Mouse (Mus musculus) embryonic facial prominence, embryonic 10.5 days (tissue): ENCODE data around the gene Xpr1. TPM values are rescaled to one million over a fixed set of nuclear protein-coding genes. Genes with fewer than 3 reads are reported as not detected.

Experiments used
- DNase-seq: peaks from one replicate; pipeline ENCODE4 v3.0.0-alpha.2; 2017; ENCODE audit warnings: low spot score
- H3K27ac ChIP-seq: fragments of 300-500 bp; sonication (generic); replicated peaks from 2 replicates; pipeline ENCODE4 v1.5.1; 2016; ENCODE audit warnings: mild to moderate bottlenecking
- H3K27me3 ChIP-seq: fragments of 300-500 bp; sonication (generic); replicated peaks from 2 replicates; pipeline ENCODE4 v1.6.1; 2016; ENCODE audit warnings: low read depth, mild to moderate bottlenecking; ENCODE audit not compliant: poor library complexity, severe bottlenecking
- H3K36me3 ChIP-seq: fragments of 300-500 bp; sonication (generic); replicated peaks from 2 replicates; pipeline ENCODE4 v1.6.1; 2016; ENCODE audit warnings: mild to moderate bottlenecking, moderate library complexity
- H3K4me1 ChIP-seq: fragments of 300-500 bp; sonication (generic); 2 replicates; pipeline ENCODE4 v1.6.1; 2016
- H3K4me3 ChIP-seq: fragments of 300-500 bp; sonication (generic); 2 replicates; pipeline ENCODE4 v1.5.1; 2016; ENCODE audit warnings: mild to moderate bottlenecking, moderate library complexity
- H3K9me3 ChIP-seq: fragments of 300-500 bp; sonication (generic); 2 replicates; pipeline ENCODE4 v1.6.1; 2016; ENCODE audit warnings: mild to moderate bottlenecking
- WGBS: fragments of 180-500 bp; shearing (Covaris S2); methylation state at CpG from one replicate; pipeline ENCODE4 v1.1.7; 2016; 5-methylcytosine and 5-hydroxymethylcytosine counted together
- polyA plus RNA-seq: library from polyadenylated mRNA; unstranded; fragments of >200 nt; fragmentation: Nextera tagmentation; extraction: Ambion mirVana; gene quantifications from 2 replicates; pipeline ENCODE4 v1.2.1, GENCODE M21; 2016

Gene Xpr1
- polyA plus RNA-seq, 1 experiment from 2014 or later = 8.2 TPM

DNA sequence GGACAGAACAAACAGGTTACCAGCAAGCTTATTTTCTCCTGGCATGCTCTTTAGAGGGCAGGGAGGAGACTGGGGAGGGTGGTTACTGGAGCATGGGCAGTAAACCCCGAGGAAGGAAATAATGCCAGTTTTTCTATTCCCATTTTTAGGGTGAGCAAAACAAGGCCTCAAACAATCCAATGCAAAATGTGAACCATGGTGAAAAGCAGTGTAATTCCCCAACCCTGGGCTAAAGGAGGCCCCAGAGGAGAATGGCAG is 174.8 kb downstream of the Xpr1 start:
- Histone ChIP-seq H3K36me3 (peaks cover 30% of the 10 kb centered on the region), H3K27ac (no peak overlapping the region), H3K27me3 (peaks cover 47% of the 10 kb centered on the region), H3K4me1 (peaks cover 56% of the 10 kb centered on the region), H3K4me3 (no peak overlapping the region), H3K9me3 (no peaks in the 10 kb centered on the region)
- WGBS = 83% methylated on average over 1 of the region's 1 CpGs
- DNase-seq = no peak

DNA sequence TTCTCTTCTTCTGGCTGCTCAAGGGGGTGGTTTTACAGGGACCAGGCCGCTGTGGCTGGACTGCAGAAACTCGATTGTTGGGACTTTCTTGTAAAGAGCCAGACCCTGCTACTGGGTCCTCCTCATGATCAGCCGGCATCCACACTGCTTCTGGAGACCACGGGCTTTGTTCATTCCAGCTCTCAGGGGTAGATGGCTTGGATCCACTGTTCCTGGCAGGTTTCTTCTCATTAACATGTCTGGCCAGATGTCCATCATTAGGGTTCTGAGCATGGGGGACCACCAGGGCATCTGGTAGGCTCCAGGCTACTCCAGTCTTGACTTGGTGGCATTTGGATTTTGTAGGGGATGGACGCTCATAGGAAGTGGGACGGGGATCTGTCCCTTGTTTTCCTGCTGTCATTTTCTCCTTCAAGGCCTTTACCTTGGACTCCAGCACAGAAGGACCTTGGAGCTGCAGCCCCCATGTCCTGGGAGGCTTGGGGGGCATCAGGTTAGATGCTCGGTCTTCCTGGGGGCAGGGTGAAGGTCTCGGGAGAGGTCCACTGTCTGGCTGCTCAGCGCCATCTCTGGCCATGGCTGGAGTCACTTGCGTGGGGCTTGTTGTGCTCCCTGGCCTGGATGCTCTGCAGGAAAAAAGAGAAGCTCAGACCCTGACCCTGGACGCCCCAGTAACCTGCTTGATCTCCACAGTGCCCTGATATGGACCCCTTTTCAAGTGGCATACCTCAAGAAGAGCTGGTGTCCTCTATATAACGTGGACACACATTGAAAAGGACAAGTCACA is 175.3 kb downstream of the Xpr1 start:
- WGBS = 80% methylated on average over 12 of the region's 12 CpGs
- H3K4me3 ChIP-seq = no peak overlapping the region
- no peak for DNase-seq
- no peak overlapping the region for H3K27ac ChIP-seq
- peaks cover 59% of the 10 kb centered on the region for H3K4me1 ChIP-seq
- peaks cover 47% of the 10 kb centered on the region for H3K27me3 ChIP-seq
- H3K9me3 ChIP-seq = no peaks in the 10 kb centered on the region
- H3K36me3 ChIP-seq = peaks cover 30% of the 10 kb centered on the region

- 82% methylated on average over 6 of the region's 6 CpGs for WGBS
- H3K27me3 ChIP-seq = peaks cover 29% of the 10 kb centered on the region
- H3K4me3 ChIP-seq = no peak overlapping the region
- no peaks in the 10 kb centered on the region for H3K9me3 ChIP-seq
- no peak for DNase-seq
- H3K27ac ChIP-seq = no peak overlapping the region
- H3K4me1 ChIP-seq = peaks cover 72% of the 10 kb centered on the region
- peaks cover 30% of the 10 kb centered on the region for H3K36me3 ChIP-seq
Observed at GRCm38 (mm10) chr1:155239962-155240717, 177.1 kb downstream of the Xpr1 start.

DNA sequence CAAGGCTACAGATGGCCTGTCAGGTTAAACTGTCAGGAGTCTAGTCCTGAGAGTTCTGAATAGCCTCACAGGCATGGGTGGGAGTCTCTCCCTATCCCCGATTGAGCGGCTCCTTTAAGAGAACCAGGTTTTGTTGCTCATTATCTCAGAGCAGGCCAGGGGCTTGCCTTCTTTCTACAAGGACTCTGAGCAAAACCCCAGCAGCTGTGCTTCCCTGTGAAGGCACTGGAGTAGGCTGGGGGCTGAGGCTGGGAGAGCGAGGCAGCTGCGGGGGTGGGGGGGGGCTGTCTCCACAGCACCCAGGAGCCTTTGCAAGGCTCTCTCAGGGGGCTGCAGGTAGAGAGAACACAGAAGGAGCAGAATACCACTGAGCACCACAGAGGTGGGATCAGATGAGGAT is 178.0 kb downstream of the Xpr1 start:
- peaks cover 20% of the 10 kb centered on the region for H3K27me3 ChIP-seq
- no peak overlapping the region for H3K4me3 ChIP-seq
- 82% methylated on average over 4 of the region's 4 CpGs for WGBS
- no peaks in the 10 kb centered on the region for H3K9me3 ChIP-seq
- no peak overlapping the region for H3K27ac ChIP-seq
- H3K4me1 ChIP-seq = peaks cover 73% of the 10 kb centered on the region
- H3K36me3 ChIP-seq = peaks cover 30% of the 10 kb centered on the region
- no peak for DNase-seq

DNA sequence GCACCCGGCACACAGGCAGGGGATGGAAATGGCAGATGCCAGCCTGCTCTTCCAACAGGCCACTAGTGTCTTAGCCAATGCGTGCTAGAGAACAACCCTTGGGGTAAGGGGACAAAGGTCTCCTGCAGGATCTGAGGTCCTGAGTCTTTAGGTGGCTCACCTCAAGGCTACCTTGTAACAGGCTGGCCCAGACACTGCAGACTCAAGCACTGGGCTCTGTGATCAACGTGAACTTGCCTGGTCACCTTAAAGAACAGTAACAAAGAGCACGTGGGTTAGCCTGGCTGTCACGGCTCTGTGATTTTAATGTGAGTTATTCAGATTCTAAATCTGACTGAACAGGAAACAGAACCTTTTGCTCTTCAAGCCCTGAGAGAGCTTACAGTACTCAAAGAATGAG is 179.1 kb downstream of the Xpr1 start:
- no peaks in the 10 kb centered on the region for H3K9me3 ChIP-seq
- H3K36me3 ChIP-seq = peaks cover 30% of the 10 kb centered on the region
- peaks cover 9% of the 10 kb centered on the region for H3K27me3 ChIP-seq
- H3K27ac ChIP-seq = peak overlapping the region; percentile 63; the same call in 1 of the 2 replicates
- no peak for DNase-seq
- H3K4me1 ChIP-seq = peaks cover 73% of the 10 kb centered on the region
- WGBS = 89% methylated on average over 5 of the region's 5 CpGs
- no peak overlapping the region for H3K4me3 ChIP-seq

GRCm38 (mm10) chr1:155237390-155237789 is 179.8 kb downstream of the Xpr1 start:
- Histone ChIP-seq H3K9me3 (no peaks in the 10 kb centered on the region), H3K27me3 (peaks cover 4% of the 10 kb centered on the region; the same call in 1 of the 2 replicates), H3K27ac (peak overlapping the region; percentile 63), H3K36me3 (peaks cover 30% of the 10 kb centered on the region), H3K4me1 (peaks cover 78% of the 10 kb centered on the region), H3K4me3 (no peak overlapping the region)
- WGBS = 77% methylated on average over 11 of the region's 11 CpGs
- DNase-seq = no peak

DNA sequence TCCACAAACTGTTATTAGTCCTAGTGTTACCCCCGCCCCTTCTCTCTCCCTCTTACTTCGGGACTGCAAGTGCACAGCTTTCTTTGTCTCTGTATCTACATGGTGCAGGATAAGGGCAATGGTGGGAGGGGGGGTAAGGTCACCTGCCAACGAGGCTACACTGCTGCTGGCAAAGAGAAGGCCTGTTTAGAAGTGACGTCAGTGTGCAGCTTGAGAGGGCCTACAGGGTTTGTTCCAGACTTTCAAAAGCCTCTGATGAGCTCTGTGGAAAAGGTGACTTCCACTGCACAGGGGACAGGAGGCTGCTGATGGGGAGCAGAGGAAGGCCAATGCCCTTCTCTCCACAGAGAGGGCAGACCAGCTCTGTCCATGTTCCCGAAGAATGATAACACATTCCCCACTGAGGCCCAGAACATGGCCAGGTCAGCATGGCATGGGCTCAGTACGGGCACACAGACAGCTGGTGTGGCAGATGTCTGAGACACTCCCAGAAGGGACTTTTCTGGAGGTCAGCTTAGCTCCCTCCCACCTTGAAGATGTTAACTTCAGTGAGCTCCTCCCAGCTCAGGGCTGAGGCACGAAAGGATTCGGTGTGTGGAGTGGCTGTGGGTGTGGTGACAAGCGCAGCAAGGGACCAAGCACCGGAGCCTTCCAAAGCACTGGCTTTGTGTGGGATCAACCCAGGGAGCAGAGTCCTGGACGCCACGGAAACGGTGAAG is 180.8 kb downstream of the Xpr1 start:
- no peak for DNase-seq
- no peaks in the 10 kb centered on the region; the same call in 1 of the 2 replicates for H3K27me3 ChIP-seq
- no peaks in the 10 kb centered on the region for H3K9me3 ChIP-seq
- peak overlapping the region; percentile 63 for H3K27ac ChIP-seq
- peaks cover 84% of the 10 kb centered on the region for H3K4me1 ChIP-seq
- peaks cover 23% of the 10 kb centered on the region for H3K36me3 ChIP-seq
- no peak overlapping the region for H3K4me3 ChIP-seq
- WGBS = 65% methylated on average over 13 of the region's 13 CpGs

- no peak overlapping the region for H3K4me3 ChIP-seq
- peaks cover 15% of the 10 kb centered on the region for H3K36me3 ChIP-seq
- peak overlapping the region; percentile 63 for H3K27ac ChIP-seq
- peaks cover 85% of the 10 kb centered on the region for H3K4me1 ChIP-seq
- DNase-seq = no peak
- H3K9me3 ChIP-seq = no peaks in the 10 kb centered on the region
- 42% methylated on average over 2 of the region's 2 CpGs for WGBS
- H3K27me3 ChIP-seq = no peaks in the 10 kb centered on the region
Observed at GRCm38 (mm10) chr1:155235641-155236040, 181.6 kb downstream of the Xpr1 start.

DNA sequence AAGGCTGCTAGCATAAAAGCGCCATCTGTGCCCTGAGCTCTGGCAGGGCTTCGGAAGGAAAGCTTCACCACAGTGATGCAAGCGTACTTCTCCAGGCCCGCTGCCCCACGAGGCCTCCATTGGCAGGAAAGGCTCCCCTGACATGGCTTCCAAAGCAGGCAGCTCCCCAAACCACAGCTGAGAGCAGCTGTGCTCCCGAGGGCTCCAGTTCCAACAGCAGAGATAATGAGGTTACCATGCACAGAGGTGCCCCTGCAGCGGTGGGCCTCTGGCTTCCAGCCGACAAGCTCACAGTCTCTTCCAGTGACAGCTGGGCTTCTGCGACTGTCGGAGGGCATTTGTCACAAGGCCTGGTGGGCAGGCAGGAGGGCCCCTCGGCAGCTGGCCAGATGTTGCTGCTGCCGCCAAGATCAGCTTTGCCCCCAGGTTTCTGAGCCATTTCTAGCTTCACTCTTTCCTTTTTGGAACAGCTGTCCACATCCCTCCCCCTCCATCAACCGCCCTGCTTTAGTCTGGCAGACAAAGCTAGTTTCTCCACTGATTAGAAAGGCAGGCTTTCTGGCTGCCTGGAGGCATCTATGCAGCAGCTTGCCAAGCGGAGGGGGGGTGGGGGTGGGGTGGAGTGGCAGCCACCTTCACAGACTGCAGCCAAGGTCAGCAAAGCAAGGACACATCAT is 183.1 kb downstream of the Xpr1 start:
- H3K36me3 ChIP-seq = peaks cover 5% of the 10 kb centered on the region; the same call in 1 of the 2 replicates
- no peaks in the 10 kb centered on the region for H3K27me3 ChIP-seq
- peak; percentile 57 for DNase-seq
- 26% methylated on average over 14 of the region's 14 CpGs for WGBS
- peaks cover 91% of the 10 kb centered on the region for H3K4me1 ChIP-seq
- H3K4me3 ChIP-seq = peak overlapping the region; percentile 17; the same call in 1 of the 2 replicates
- no peaks in the 10 kb centered on the region for H3K9me3 ChIP-seq
- H3K27ac ChIP-seq = peak overlapping the region; percentile 87

GRCm38 (mm10) chr1:155233378-155233777 is 183.8 kb downstream of the Xpr1 start:
- 86% methylated on average over 9 of the region's 9 CpGs for WGBS
- no peaks in the 10 kb centered on the region for H3K27me3 ChIP-seq
- no peaks in the 10 kb centered on the region for H3K9me3 ChIP-seq
- no peak for DNase-seq
- no peak overlapping the region for H3K4me3 ChIP-seq
- H3K4me1 ChIP-seq = peaks cover 95% of the 10 kb centered on the region
- peak overlapping the region; percentile 87 for H3K27ac ChIP-seq
- peaks cover 3% of the 10 kb centered on the region; the same call in 1 of the 2 replicates for H3K36me3 ChIP-seq

DNA sequence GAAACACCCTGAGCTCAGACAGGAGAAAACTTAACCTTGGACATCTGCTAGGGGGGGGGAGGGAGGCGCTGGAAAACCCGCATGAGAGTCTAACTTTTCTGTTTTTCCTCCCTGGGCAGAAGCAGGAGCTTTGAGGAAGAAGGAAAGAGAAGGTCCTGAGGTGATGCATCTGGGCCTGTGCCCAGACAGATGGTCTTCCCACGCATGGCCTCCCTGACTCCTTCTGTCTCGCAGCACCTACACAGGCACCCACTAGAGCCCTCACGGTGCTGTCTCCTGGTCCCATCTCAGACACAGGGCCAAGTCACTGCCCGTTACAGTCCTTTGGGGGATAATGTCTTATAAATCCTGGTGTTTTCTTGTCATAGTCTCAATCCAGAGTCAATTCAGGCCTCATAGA is 184.4 kb downstream of the Xpr1 start:
- Histone ChIP-seq H3K27ac (peak overlapping the region; percentile 83), H3K4me1 (peaks cover 98% of the 10 kb centered on the region), H3K36me3 (no peaks in the 10 kb centered on the region; the same call in 1 of the 2 replicates), H3K4me3 (no peak overlapping the region), H3K9me3 (no peaks in the 10 kb centered on the region), H3K27me3 (no peaks in the 10 kb centered on the region)
- DNase-seq = no peak
- WGBS = 78% methylated on average over 6 of the region's 6 CpGs

GRCm38 (mm10) chr1:155232385-155232784 is 184.8 kb downstream of the Xpr1 start:
- Histone ChIP-seq H3K9me3 (no peaks in the 10 kb centered on the region), H3K36me3 (no peaks in the 10 kb centered on the region; the same call in 1 of the 2 replicates), H3K27me3 (no peaks in the 10 kb centered on the region), H3K27ac (peak overlapping the region; percentile 83), H3K4me3 (no peak overlapping the region), H3K4me1 (peaks cover 98% of the 10 kb centered on the region)
- WGBS = 58% methylated on average over 12 of the region's 12 CpGs
- DNase-seq = no peak
